Mouse (Mus musculus) bone marrow, adult 2 months (tissue): Measurements from ENCODE around the gene Samd9l. TPM values are rescaled to one million over a fixed set of nuclear protein-coding genes. Genes with fewer than 3 reads are reported as not detected.
"Not testable (repeated sequence)": the region's sequence is repeated elsewhere in the genome, so short reads cannot be mapped to it uniquely, and the experiment has no call there.

Experiments
- H3K27ac ChIP-seq: fragments of 200-500 bp; 2 replicates; pipeline ENCODE4 v1.5.1; 2012; ENCODE audit warnings: low read depth, mild to moderate bottlenecking, control low read depth, inconsistent platforms, low read length; ENCODE audit not compliant: control insufficient read depth, poor library complexity, insufficient read depth
- H3K4me1 ChIP-seq: fragments of 200-500 bp; 2 replicates; pipeline ENCODE4 v1.6.1; 2011; ENCODE audit warnings: low read length; ENCODE audit not compliant: control insufficient read depth, insufficient read depth
- H3K4me3 ChIP-seq: fragments of 200-500 bp; replicated peaks from 2 replicates; pipeline ENCODE3; 2011; ENCODE audit warnings: mild to moderate bottlenecking, low read depth, low read length, control low read depth; ENCODE audit not compliant: control insufficient read depth
- CTCF ChIP-seq: fragments of 200-500 bp; IDR thresholded peaks from 2 replicates; pipeline ENCODE4 v1.5.1; 2011; ENCODE audit warnings: low read length, control low read depth; ENCODE audit not compliant: control insufficient read depth, insufficient read depth
- POLR2A ChIP-seq: fragments of 200-500 bp; IDR thresholded peaks from 2 replicates; pipeline ENCODE4 v1.6.1; 2011; ENCODE audit warnings: low read depth, mild to moderate bottlenecking, control low read depth, low read length, borderline replicate concordance; ENCODE audit not compliant: control insufficient read depth
- WGBS: fragments of 180-500 bp; shearing (Covaris S2); methylation state at CpG from one replicate; pipeline ENCODE4 v1.1.7; 2018; 5-methylcytosine and 5-hydroxymethylcytosine counted together
- polyA plus RNA-seq: library from polyadenylated mRNA; stranded (reverse); fragments of >200 nt; gene quantifications from 2 replicates; pipeline ENCODE4 v1.2.4, GENCODE M21; 2011; ENCODE audit warnings: low replicate concordance; ENCODE audit not compliant: missing spikeins, insufficient read depth, insufficient read length

Samd9l gene
- polyA plus RNA-seq, 1 experiment = 30.2 TPM

DNA sequence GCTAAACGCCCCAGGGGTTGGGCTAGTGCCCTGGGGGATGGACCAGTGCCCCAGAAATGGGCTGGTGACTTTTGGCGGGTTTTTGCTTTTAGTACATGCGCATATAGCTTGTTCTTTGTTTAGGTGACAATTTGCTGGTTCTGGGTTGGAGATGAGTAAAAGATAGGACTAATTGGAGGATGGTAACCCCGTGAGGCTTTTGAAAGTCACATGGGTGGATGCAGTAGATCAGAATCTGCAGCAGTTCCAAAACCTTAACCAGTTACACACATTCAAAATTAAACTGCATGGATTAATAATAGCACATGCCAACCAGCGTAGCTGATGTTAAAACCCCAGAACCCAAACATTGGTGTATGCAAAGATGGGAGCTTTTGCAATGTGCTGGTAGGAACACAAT, 57.9 kb downstream of the Samd9l start:
- no peak overlapping the region for H3K27ac ChIP-seq
- H3K4me1 ChIP-seq = no peaks in the 10 kb centered on the region
- H3K4me3 ChIP-seq = no peak overlapping the region
- 73% methylated on average over 5 of the region's 5 CpGs for WGBS
- TF ChIP-seq POLR2A = no peak
- TF ChIP-seq CTCF = no peak

DNA sequence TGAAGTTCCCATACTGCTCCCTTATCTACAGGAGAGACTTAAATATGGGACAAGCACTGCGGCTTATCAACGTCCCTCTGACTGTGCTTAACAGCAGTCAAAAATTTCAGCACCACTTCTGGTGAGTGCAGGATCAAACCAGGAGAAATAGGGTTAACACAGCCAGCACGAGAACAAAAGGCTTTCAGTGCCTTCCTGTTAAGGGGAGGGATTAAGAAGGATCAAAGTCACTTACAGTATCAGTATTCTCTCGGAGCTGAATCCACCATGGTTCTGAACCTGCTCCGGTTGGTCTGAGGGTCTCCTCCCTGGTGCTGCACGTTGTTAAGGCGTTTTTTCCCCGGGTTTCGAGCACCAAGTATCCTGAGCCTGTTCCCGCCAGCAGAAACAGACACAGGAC, 58.4 kb downstream of the Samd9l start:
- H3K4me1 ChIP-seq, H3K27ac ChIP-seq, H3K4me3 ChIP-seq: not testable (repeated sequence)
- 57% methylated on average over 10 of the region's 10 CpGs for WGBS

DNA sequence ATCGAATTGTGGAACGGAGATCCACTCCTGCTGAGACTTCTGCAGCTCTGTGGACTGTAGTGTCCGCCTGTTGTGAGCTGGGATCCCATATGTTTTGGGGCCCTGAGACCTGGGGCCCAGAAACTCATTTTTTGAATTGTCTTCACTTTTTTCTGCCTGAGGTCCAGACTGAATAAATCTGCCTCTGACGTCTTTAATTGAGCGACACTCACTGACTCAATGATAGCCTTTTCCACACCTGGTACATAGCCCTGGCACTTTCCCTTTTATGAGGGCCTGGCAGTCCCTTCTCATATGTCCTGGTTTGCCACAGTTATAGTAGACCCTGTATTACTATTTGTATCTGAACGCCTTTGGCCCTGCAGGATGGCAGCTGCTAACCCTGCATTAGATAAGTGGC, 60.2 kb downstream of the Samd9l start:
- not testable (repeated sequence) for H3K4me1 ChIP-seq, H3K4me3 ChIP-seq, H3K27ac ChIP-seq
- WGBS = 89% methylated on average over 6 of the region's 6 CpGs

Other genes with a start within 250 kb of the Samd9l start
- not detected in 2 replicates for gene Hepacam2, start 98.7 kb upstream of the Samd9l start, polyA plus RNA-seq
- gene Vps50, start 98.8 kb upstream of the Samd9l start, polyA plus RNA-seq = 4.6 and 16.0 TPM in 2 replicates